In genomic region chr7:130597546-130597945, GRCm38 (mm10) we compare ENCODE assay signal across 19 mouse cellular contexts. TPM values are rescaled to one million over a fixed set of nuclear protein-coding genes. Genes with fewer than 3 reads are reported as not detected.
DNase-seq lines count a peak whose midpoint lies in the region; ATAC-seq and TF ChIP-seq lines count a peak whose summit lies in the region.
"Had no signal": no experiment of that assay in that cellular context is flagged by ENCODE, and none has a peak within 500 bp of the region (broad histone marks: within the 10 kb centered on the region; RNA-seq: fewer than 3 reads in every experiment).

No protein-coding gene starts in this region.

- ATAC-seq in forebrain, embryonic 16.5 days, result no peak
- no peak for ATAC-seq in forebrain, postnatal 0 days
- ATAC-seq in neural tube, embryonic 13.5 days (ENCODE audit: low read depth), result no peak
- no peak for ATAC-seq in midbrain, embryonic 12.5 days (ENCODE audit: low FRiP score, low read depth)
- ATAC-seq in kidney, embryonic 14.5 days (ENCODE audit: low FRiP score, low TSS enrichment), result no peak
- ATAC-seq: activated CD4-positive, CD25-positive, alpha-beta regulatory T cell, adult 4 months; Patski had no signal

- H3K4me3 ChIP-seq in forebrain, embryonic 16.5 days (replicated peaks; ENCODE audit: low read length), result no peak overlapping the region
- H3K4me3 ChIP-seq in forebrain, postnatal 0 days (ENCODE audit: low read depth, low read length), result no peak overlapping the region
- H3K4me3 ChIP-seq in neural tube, embryonic 13.5 days, result no peak overlapping the region
- H3K4me3 ChIP-seq in midbrain, embryonic 12.5 days, result no peak overlapping the region
- H3K4me3 ChIP-seq in embryonic facial prominence, embryonic 10.5 days, result no peak overlapping the region
- no peak overlapping the region for H3K4me3 ChIP-seq in kidney, embryonic 14.5 days (ENCODE audit: low read length)
- H3K4me3 ChIP-seq: heart, embryonic 15.5 days; limb, embryonic 12.5 days; liver, embryonic 13.5 days; lung, embryonic 15.5 days had no signal

- H3K4me2 ChIP-seq in forebrain, embryonic 16.5 days (ENCODE audit: low read length), result no peak overlapping the region
- H3K4me2 ChIP-seq in forebrain, postnatal 0 days (ENCODE audit: low read depth), result no peak overlapping the region
- H3K4me2 ChIP-seq in neural tube, embryonic 13.5 days, result no peak overlapping the region
- H3K4me2 ChIP-seq in midbrain, embryonic 12.5 days (replicated peaks), result no peak overlapping the region
- H3K4me2 ChIP-seq in kidney, embryonic 14.5 days (replicated peaks; ENCODE audit: low read depth, low read length), result no peak overlapping the region
- H3K4me2 ChIP-seq: heart, embryonic 15.5 days; limb, embryonic 12.5 days; liver, embryonic 13.5 days; lung, embryonic 15.5 days had no signal

- no peak overlapping the region for H3K9ac ChIP-seq in forebrain, embryonic 16.5 days (replicated peaks; ENCODE audit: low read depth, low read length)
- no peak overlapping the region for H3K9ac ChIP-seq in forebrain, postnatal 0 days
- no peak overlapping the region for H3K9ac ChIP-seq in neural tube, embryonic 13.5 days
- no peak overlapping the region for H3K9ac ChIP-seq in midbrain, embryonic 12.5 days (replicated peaks)
- H3K9ac ChIP-seq in kidney, embryonic 14.5 days (ENCODE audit: low read depth, low read length), result no peak overlapping the region
- H3K9ac ChIP-seq: heart, embryonic 15.5 days; limb, embryonic 12.5 days; liver, embryonic 13.5 days; lung, embryonic 15.5 days had no signal

- H3K9me3 ChIP-seq in forebrain, embryonic 16.5 days (ENCODE audit: control insufficient read depth, low read length), result no peaks in the 10 kb centered on the region
- H3K9me3 ChIP-seq in forebrain, postnatal 0 days (ENCODE audit: low read length), result no peaks in the 10 kb centered on the region
- H3K9me3 ChIP-seq in neural tube, embryonic 13.5 days, result no peaks in the 10 kb centered on the region
- H3K9me3 ChIP-seq in midbrain, embryonic 12.5 days, result no peaks in the 10 kb centered on the region
- no peaks in the 10 kb centered on the region for H3K9me3 ChIP-seq in embryonic facial prominence, embryonic 10.5 days
- H3K9me3 ChIP-seq in kidney, embryonic 14.5 days (ENCODE audit: control insufficient read depth, low read length), result no peaks in the 10 kb centered on the region
- H3K9me3 ChIP-seq: heart, embryonic 15.5 days; limb, embryonic 12.5 days; liver, embryonic 13.5 days; lung, embryonic 15.5 days had no signal

- H3K36me3 ChIP-seq in forebrain, embryonic 16.5 days (ENCODE audit: control insufficient read depth, insufficient read depth), result no peaks in the 10 kb centered on the region
- no peaks in the 10 kb centered on the region for H3K36me3 ChIP-seq in forebrain, postnatal 0 days (ENCODE audit: insufficient read depth)
- H3K36me3 ChIP-seq in neural tube, embryonic 13.5 days, result no peaks in the 10 kb centered on the region
- no peaks in the 10 kb centered on the region for H3K36me3 ChIP-seq in midbrain, embryonic 12.5 days
- H3K36me3 ChIP-seq in embryonic facial prominence, embryonic 10.5 days (replicated peaks), result no peaks in the 10 kb centered on the region
- no peaks in the 10 kb centered on the region for H3K36me3 ChIP-seq in kidney, embryonic 14.5 days (ENCODE audit: control insufficient read depth, insufficient read depth, low read length)
- H3K36me3 ChIP-seq: heart, embryonic 15.5 days; limb, embryonic 12.5 days; liver, embryonic 13.5 days; lung, embryonic 15.5 days had no signal

- H3K4me1 ChIP-seq in forebrain, embryonic 16.5 days (replicated peaks; ENCODE audit: control insufficient read depth, insufficient read depth, low read length), result peaks cover 12% of the 10 kb centered on the region
- H3K4me1 ChIP-seq in forebrain, postnatal 0 days (ENCODE audit: insufficient read depth), result no peaks in the 10 kb centered on the region
- H3K4me1 ChIP-seq in neural tube, embryonic 13.5 days (replicated peaks), result peaks cover 10% of the 10 kb centered on the region
- H3K4me1 ChIP-seq in midbrain, embryonic 12.5 days, result peaks cover 14% of the 10 kb centered on the region
- H3K4me1 ChIP-seq in embryonic facial prominence, embryonic 10.5 days, result peaks cover 7% of the 10 kb centered on the region
- H3K4me1 ChIP-seq in kidney, embryonic 14.5 days (ENCODE audit: control insufficient read depth, insufficient read depth, low read length), result no peaks in the 10 kb centered on the region
- H3K4me1 ChIP-seq: heart, embryonic 15.5 days; limb, embryonic 12.5 days; liver, embryonic 13.5 days; lung, embryonic 15.5 days had no signal

- DNase-seq in forebrain, postnatal 0 days, result no peak
- no peak for DNase-seq in neural tube, embryonic 10.5 days (ENCODE audit: extremely low spot score, low spot score)
- DNase-seq in embryonic facial prominence, embryonic 10.5 days (ENCODE audit: low spot score), result no peak
- DNase-seq: adrenal gland, postnatal 36 days; cerebellum, adult 9-11 months; kidney, adult 18-20 months; kidney, postnatal 25 days; liver, embryonic 13.5 days had no signal

- no peaks in the 10 kb centered on the region for H3K27me3 ChIP-seq in forebrain, embryonic 16.5 days (replicated peaks; ENCODE audit: control insufficient read depth, insufficient read depth, low read length)
- no peaks in the 10 kb centered on the region for H3K27me3 ChIP-seq in forebrain, postnatal 0 days (ENCODE audit: insufficient read depth, low read length)
- H3K27me3 ChIP-seq in neural tube, embryonic 13.5 days, result no peaks in the 10 kb centered on the region
- peaks cover 9% of the 10 kb centered on the region for H3K27me3 ChIP-seq in midbrain, embryonic 12.5 days
- no peaks in the 10 kb centered on the region for H3K27me3 ChIP-seq in embryonic facial prominence, embryonic 10.5 days (replicated peaks; ENCODE audit: low read depth, poor library complexity, severe bottlenecking)
- H3K27me3 ChIP-seq in kidney, embryonic 14.5 days (ENCODE audit: control insufficient read depth, insufficient read depth, low read length), result no peaks in the 10 kb centered on the region
- H3K27me3 ChIP-seq: heart, embryonic 15.5 days; liver, embryonic 13.5 days; lung, embryonic 15.5 days; Patski had no signal

- peak overlapping the region; percentile 37; the same call in 1 of the 2 replicates for H3K27ac ChIP-seq in forebrain, embryonic 16.5 days (ENCODE audit: low read length)
- no peak overlapping the region for H3K27ac ChIP-seq in forebrain, postnatal 0 days (ENCODE audit: low read depth, low read length)
- 0 out of 2 replicates have a peak overlapping the region, but pooled peaks have one; percentile 13 for H3K27ac ChIP-seq in neural tube, embryonic 13.5 days (replicated peaks)
- H3K27ac ChIP-seq in midbrain, embryonic 12.5 days (replicated peaks), result peak overlapping the region; percentile 52; the same call in 1 of the 2 replicates
- H3K27ac ChIP-seq in embryonic facial prominence, embryonic 10.5 days (replicated peaks), result no peak overlapping the region
- no peak overlapping the region for H3K27ac ChIP-seq in kidney, embryonic 14.5 days (ENCODE audit: low read depth, low read length)
- H3K27ac ChIP-seq: heart, embryonic 15.5 days; limb, embryonic 12.5 days; liver, embryonic 13.5 days; lung, embryonic 15.5 days; macrophage had no signal

- TF ChIP-seq CTCF in forebrain, postnatal 0 days (IDR thresholded peaks at IDR 0.05; ENCODE audit: low read depth), result no peak

- 54% methylated on average over 6 of the region's 6 CpGs for WGBS in forebrain, embryonic 16.5 days
- WGBS in forebrain, postnatal 0 days, result 36% methylated on average over 6 of the region's 6 CpGs
- WGBS in neural tube, embryonic 13.5 days, result 72% methylated on average over 6 of the region's 6 CpGs
- 48% methylated on average over 6 of the region's 6 CpGs for WGBS in midbrain, embryonic 12.5 days
- 71% methylated on average over 6 of the region's 6 CpGs for WGBS in embryonic facial prominence, embryonic 10.5 days
- 77% methylated on average over 6 of the region's 6 CpGs for WGBS in kidney, embryonic 14.5 days

RNA-seq across cellular contexts. Expression of gene Tacc2, which starts 20.3 kb away (rescaled TPM):
- polyA plus RNA-seq in forebrain, embryonic 16.5 days (2015; fragmentation: Nextera tagmentation; extraction: Ambion mirVana), result 53.3 and 59.0 TPM in 2 replicates
- 49.1 and 54.1 TPM in 2 replicates for total RNA-seq in forebrain, postnatal 0 days (2014; rRNA removed)
- 51.3 and 60.9 TPM in 2 replicates for polyA plus RNA-seq in forebrain, postnatal 0 days (2015; fragmentation: Nextera tagmentation; extraction: Ambion mirVana)
- polyA plus RNA-seq in neural tube, embryonic 13.5 days (2015; fragmentation: Nextera tagmentation; extraction: Ambion mirVana), result 76.7 and 77.9 TPM in 2 replicates
- polyA plus RNA-seq in midbrain, embryonic 12.5 days (2016; fragmentation: Nextera tagmentation; extraction: Ambion mirVana), result 73.3 and 73.6 TPM in 2 replicates
- 44.0 and 49.6 TPM in 2 replicates for polyA plus RNA-seq in embryonic facial prominence, embryonic 10.5 days (2016; fragmentation: Nextera tagmentation; extraction: Ambion mirVana)
- polyA plus RNA-seq in kidney, embryonic 14.5 days (2014; fragmentation: Nextera tagmentation; extraction: Ambion mirVana), result 24.4 and 41.5 TPM in 2 replicates
- total RNA-seq: monocyte, adult 5-6 weeks had no signal

RNA-seq across cellular contexts. Expression of gene Nsmce4a, which starts 24.6 kb away (rescaled TPM):
- 92.2 and 104 TPM in 2 replicates for polyA plus RNA-seq in forebrain, embryonic 16.5 days (2015; fragmentation: Nextera tagmentation; extraction: Ambion mirVana)
- 52.5 and 58.6 TPM in 2 replicates for total RNA-seq in forebrain, postnatal 0 days (2014; rRNA removed)
- polyA plus RNA-seq in forebrain, postnatal 0 days (2015; fragmentation: Nextera tagmentation; extraction: Ambion mirVana), result 76.8 and 87.6 TPM in 2 replicates
- 104 and 107 TPM in 2 replicates for polyA plus RNA-seq in neural tube, embryonic 13.5 days (2015; fragmentation: Nextera tagmentation; extraction: Ambion mirVana)
- 169 and 171 TPM in 2 replicates for polyA plus RNA-seq in midbrain, embryonic 12.5 days (2016; fragmentation: Nextera tagmentation; extraction: Ambion mirVana)
- 196 and 197 TPM in 2 replicates for polyA plus RNA-seq in embryonic facial prominence, embryonic 10.5 days (2016; fragmentation: Nextera tagmentation; extraction: Ambion mirVana)
- polyA plus RNA-seq in kidney, embryonic 14.5 days (2014; fragmentation: Nextera tagmentation; extraction: Ambion mirVana), result 228 and 242 TPM in 2 replicates

Comparison
In these comparisons a context has a peak if more than half of its experiments do, and no peak if none do; other contexts are left out.
1. H3K27ac ChIP-seq: peak in forebrain, embryonic 16.5 days (single experiment), neural tube, embryonic 13.5 days (single experiment) and midbrain, embryonic 12.5 days (single experiment); none in forebrain, postnatal 0 days (single experiment), embryonic facial prominence, embryonic 10.5 days (single experiment) and kidney, embryonic 14.5 days (single experiment).